Comparison of ENCODE assay signal across 8 mouse cellular contexts in genomic region chr19:16780790-16781384, GRCm38 (mm10). TPM values are rescaled to one million over a fixed set of nuclear protein-coding genes. Genes with fewer than 3 reads are reported as not detected.
DNase-seq lines count a peak whose midpoint lies in the region; ATAC-seq and TF ChIP-seq lines count a peak whose summit lies in the region.

Gene Vps13a, minus strand, starts transcription at chr19:16780933.

- no peaks in the 10 kb centered on the region for H3K36me3 ChIP-seq in hindbrain, embryonic 15.5 days

- no peak for DNase-seq in Patski (ENCODE audit: low read depth, low spot score)
- peak; percentile 87 to 91 for DNase-seq in cerebellum, postnatal 14 days
- peak; percentile 57 to 76 for DNase-seq in frontal cortex, postnatal 25 days (ENCODE audit: low spot score in 2 of 2)
- DNase-seq in left cerebral cortex, adult 11 months (ENCODE audit: low spot score): peak; percentile 79
- DNase-seq in lung, postnatal 4 days: peak; percentile 91 to 95
- DNase-seq in retina, postnatal 7 days (ENCODE audit: low read depth, low spot score): peak; percentile 79
- peak; percentile 80 for DNase-seq in urinary bladder, adult 2 months (ENCODE audit: low spot score)

- H3K4me1 ChIP-seq in hindbrain, embryonic 15.5 days (replicated peaks): peaks cover 15% of the 10 kb centered on the region

- H3K27me3 ChIP-seq in Patski: peaks cover 11% of the 10 kb centered on the region
- H3K27me3 ChIP-seq in hindbrain, embryonic 15.5 days: peaks cover 8% of the 10 kb centered on the region; the same call in 1 of the 2 replicates

- CTCF ChIA-PET in Patski (lab: Charles Lee): interaction anchor here (1.1 to 1.6 kb wide), 3 partner anchors 22 to 28 kb away, joined by 3 to 4 read pairs (median 4); no protein-coding TSS in a partner anchor

- POLR2A ChIA-PET in Patski (lab: Charles Lee): interaction anchor here (0.6 to 1.1 kb wide), 4 partner anchors 10 to 236 kb away, joined by 3 read pairs; no protein-coding TSS in a partner anchor

- WGBS in hindbrain, embryonic 15.5 days: under 1% methylated on average over 58 of the region's 67 CpGs

- TF ChIP-seq CTCF in Patski (IDR thresholded peaks at IDR 0.05): no peak

- H3K9ac ChIP-seq in hindbrain, embryonic 15.5 days: peak within 1 kb of the TSS; percentile 68

- in situ Hi-C loops in Patski (cut with MboI; ENCODE audit: low pct_unique_long_range_greater_than_20kb): loop anchor here (25.0 kb wide), 1 partner anchor 606 kb away; the partner anchor contains the start of gene Rfk

- H3K27ac ChIP-seq in hindbrain, embryonic 15.5 days (replicated peaks): no peak within 1 kb of the TSS

- ATAC-seq in Patski: peak; percentile 91
- peak; percentile 99 for ATAC-seq in hindbrain, embryonic 15.5 days (ENCODE audit: low FRiP score, low read depth)

- no peaks in the 10 kb centered on the region for H3K9me3 ChIP-seq in hindbrain, embryonic 15.5 days

- H3K4me2 ChIP-seq in hindbrain, embryonic 15.5 days: peak within 1 kb of the TSS; percentile 99

- H3K4me3 ChIP-seq in hindbrain, embryonic 15.5 days: peak within 1 kb of the TSS; percentile 83

RNA-seq across cellular contexts. Expression of gene Vps13a, which starts in this region (rescaled TPM):
- 40.1 TPM for polyA plus RNA-seq in Patski (2021)
- polyA plus RNA-seq in hindbrain, embryonic 15.5 days (2015; fragmentation: Nextera tagmentation; extraction: Ambion mirVana): 9.7 and 10.5 TPM in 2 replicates
- 25.8 and 27.5 TPM in 2 replicates for polyA plus RNA-seq in urinary bladder, adult 2 months (2012; rRNA removed)
